Mouse (Mus musculus): Measurements from ENCODE around the gene Syt1.

The Syt1 gene

DNA sequence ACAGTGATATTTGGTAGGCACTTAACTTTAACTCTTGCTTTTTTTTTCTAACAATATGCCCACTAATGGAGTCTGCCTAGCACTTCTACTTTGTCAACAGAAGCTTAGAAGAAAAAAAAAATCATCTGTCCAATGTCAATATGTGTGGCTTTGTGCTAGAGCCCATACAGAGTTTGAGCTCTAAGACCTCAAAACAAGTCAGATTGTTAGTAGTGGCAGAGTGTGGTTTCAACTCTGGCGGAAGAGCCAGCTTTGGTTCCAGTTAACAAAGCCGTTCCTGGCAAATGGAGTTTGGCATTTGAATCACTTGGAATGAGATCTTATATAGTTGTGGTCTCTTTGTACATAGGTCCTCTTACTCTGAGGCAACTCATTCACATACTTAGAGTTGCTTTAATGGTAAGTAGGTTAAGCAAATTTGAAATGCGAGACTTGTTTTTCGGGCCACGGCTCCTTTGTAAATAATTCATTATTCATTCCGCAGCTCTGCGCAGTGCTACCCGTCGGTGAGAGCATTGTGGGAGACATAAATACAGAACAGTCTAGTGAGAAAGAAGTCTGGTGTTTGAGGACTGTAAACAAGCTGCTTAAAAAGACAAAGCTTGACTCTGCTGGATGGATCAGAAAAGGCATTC, 429.9 kb downstream of the Syt1 start:
- DNase-seq (ENCODE audit: low read depth in 2 of 2, low spot score in 2 of 2), result no peak

DNA sequence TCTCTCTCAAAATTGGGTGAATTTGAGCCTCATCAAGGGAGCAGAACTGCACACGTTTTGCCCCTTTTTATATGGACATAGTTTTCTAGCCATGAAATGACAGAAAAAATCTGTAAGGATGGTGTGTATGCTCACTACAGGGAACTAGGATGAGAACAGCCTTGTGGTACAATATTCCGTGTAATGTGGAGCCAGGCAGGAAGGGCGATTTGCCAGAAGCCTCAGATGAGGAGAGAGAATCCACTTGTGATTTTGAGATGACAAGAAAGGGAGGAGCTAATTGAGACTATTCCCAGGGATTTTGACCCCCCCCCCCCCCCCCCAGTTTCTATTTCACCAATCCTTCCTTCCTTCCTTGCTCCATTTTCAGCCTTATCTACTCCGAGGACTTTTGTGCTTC, 431.4 kb downstream of the Syt1 start:
- DNase-seq (ENCODE audit: low read depth in 2 of 2, low spot score in 2 of 2), result no peak

DNA sequence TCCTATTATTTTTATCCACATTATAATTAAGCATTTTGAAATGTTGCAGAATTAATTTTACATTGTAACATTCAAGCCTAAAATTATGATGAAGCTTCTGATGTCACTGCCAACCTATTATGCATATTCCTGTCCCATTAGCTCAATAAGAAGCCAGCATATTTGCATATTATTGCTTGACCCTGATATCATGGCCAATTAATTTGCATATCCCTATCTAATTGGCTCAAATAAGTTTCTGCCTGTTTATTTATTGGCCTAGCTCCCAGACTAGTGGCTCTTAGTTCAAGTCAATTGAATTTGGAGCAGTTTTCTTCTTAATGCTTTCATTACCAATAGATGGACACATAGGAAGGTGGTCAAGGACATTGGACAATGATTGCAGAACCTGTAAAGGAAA, 433.2 kb downstream of the Syt1 start:
- DNase-seq (ENCODE audit: low read depth in 2 of 2, low spot score in 2 of 2), result no peak

DNA sequence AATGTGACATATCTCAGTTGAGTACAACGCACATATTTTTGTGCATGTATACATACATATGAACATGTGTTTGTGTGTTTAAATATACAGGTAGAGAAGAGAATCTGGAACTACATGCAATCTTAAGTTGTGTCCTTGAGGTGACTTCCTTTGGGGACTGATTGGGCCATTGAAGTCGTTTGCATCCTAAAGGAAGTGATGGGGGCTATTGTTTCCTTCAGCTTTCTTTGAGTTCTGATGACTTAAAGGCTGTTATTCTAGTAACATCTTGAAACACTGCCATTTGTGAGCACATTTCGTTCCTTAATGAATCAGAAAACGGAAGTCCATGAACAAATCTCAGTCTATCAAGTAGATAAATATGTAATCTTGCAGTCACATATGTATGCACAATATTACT, 438.0 kb downstream of the Syt1 start:
- no peak for DNase-seq (ENCODE audit: low read depth in 2 of 2, low spot score in 2 of 2)

DNA sequence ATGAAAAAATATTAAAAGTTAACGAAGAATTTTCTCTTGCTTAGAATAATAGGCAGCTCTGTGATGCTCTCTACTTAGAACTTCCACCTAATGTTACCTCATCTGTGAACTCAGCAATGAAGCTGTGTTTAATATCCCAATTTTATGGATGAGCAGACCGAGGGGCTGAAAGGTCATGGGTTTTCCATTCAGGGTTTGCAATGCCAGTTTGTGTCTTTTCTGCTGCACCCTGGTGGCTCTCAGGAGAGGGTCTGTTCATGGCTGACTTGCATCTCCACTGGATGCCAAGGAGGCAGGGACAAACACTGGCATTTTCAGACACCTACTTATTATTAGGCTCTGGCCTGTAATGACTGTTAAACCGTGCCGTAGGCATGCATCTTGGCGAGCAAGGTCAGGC, 439.7 kb downstream of the Syt1 start:
- no peak for DNase-seq (ENCODE audit: low read depth in 2 of 2, low spot score in 2 of 2)

DNA sequence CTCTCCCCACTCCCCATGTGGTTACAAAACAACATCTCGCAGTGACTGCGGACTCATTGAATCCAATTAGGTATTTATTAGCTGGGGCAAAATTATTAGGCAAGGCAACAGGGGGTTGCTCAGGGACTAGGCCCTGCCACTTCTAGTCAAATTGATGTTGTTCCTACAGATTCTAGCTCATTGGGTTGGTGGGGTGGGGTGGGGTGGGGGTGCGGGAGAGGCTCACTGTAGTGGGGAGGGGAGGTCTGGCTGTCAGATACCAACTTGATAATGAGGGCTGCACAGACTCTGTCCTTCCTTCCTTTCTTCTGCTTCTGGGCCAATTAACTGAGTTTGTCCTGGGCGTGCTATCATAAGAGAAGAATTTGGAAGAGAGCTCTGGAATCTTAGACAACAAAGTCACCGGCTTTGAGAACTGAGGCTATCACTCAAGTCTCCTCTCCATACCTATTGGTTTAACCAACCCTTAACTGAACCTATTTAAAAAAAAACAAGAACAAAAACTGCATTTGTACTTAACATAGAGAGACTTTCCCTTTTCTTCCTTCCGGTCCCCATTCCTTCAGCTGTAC, 441.1 kb downstream of the Syt1 start:
- no peak for DNase-seq (ENCODE audit: low read depth in 2 of 2, low spot score in 2 of 2)

DNA sequence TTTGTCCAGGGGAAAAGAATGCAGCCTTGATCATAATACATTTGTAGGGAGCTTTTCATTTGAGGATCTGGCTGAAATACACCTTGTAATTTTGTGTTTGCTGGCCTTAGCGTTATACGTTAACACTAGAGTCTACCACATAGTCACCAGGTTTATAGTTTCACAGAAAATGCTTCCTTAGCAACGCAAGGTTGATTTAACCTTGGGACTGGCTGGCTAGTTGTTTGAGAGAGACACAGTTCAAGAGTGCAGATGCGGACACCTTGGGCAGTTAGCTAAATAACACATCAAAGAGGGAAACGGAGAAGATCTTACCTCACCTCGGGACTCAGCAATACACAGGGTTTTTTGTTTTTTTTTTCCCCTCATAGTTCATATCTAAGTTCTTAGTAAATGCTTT, 441.9 kb downstream of the Syt1 start:
- no peak for DNase-seq (ENCODE audit: low read depth in 2 of 2, low spot score in 2 of 2)

DNA sequence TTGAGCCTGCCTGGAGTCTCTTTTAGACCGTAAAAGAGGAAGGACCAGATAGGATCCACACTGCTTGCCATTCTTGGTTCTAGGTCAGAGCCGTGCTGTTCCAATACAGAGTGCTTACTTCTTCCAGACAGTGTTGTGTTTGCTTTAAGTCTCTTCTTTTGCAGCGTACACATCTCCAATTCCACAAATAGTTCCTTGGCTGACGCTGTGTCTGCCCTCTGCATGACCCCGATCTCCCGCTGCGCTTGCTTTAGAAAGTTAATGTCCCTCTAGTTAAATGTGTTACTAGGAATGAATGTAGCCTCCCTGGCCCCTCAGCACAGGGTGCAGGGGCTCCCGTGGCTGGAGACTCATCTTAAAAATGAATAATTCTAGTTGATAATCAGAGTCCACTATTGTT, 442.6 kb downstream of the Syt1 start:
- DNase-seq (ENCODE audit: low read depth in 2 of 2, low spot score in 2 of 2), result no peak

DNA sequence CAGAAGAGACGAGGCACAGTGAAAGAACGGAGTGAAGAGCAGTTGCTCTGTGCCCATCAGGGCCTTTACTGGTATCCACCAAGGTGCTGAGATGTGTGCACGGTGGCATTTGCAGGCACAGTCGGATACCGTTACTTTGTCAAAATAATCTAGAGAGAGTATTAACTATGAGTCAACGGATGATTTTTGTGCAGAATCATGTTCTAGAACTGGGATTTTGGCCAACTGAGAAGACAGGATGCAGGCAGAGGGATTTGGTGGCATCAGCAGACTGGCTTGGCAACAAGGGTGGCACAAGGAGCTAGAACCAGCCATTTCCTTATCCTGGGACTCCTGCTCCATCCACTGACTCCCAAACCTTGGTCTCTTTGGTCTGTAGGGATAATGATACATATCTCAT, 443.3 kb downstream of the Syt1 start:
- DNase-seq (ENCODE audit: low read depth in 2 of 2, low spot score in 2 of 2), result no peak

DNA sequence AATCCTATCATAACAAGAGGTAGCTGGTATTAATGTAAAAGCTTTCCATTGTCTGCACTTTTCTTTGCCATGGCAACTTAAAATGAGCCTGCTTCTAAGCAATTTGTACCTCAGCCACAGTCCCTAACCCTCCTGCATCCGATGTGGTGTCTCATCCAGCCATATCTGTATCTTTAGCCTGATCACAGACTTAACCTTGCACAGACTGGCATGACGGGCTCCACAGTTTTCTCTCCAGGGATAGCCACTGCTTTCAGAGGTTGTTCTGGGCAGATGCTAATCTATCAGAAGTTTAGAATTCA, 451.2 kb downstream of the Syt1 start:
- DNase-seq (ENCODE audit: low read depth in 2 of 2, low spot score in 2 of 2), result no peak

DNA sequence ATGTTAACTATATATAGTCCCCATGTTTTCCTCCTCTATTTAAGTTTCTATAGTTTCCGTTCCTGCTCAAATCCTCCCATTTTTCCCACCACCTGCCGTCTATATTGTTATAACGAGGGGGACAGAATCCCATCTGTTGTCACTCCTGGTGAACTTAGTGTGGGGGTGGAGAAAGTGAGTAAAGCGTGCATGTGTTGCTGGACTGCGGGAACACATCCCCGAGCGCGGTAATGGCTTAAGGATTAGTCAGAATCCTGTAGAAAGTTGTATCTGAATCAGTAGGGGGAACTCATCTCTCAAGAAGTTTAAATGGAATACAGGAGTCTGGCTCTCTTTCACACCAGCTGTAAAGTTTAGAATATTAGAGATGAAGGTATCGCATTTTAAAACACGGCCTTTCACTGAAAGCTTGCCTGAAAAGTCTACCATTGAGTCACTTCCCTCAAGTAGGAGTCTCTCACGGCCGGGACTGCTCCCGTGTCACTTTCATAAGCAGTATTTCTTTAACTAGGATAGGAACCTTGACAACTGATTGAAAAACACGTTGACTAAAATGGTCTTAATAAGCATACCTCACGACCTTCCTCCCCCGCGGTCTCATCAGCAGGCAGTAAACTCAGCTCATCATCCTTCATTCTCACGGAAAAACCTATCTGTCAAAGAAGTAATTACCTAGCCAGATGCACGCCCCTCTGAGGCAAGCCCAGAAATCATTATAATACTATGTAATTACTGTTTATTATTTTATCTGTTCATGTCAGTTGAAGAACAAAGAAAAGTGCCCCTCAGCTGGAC, 451.8 kb downstream of the Syt1 start:
- no peak for DNase-seq (ENCODE audit: low read depth in 2 of 2, low spot score in 2 of 2)

DNA sequence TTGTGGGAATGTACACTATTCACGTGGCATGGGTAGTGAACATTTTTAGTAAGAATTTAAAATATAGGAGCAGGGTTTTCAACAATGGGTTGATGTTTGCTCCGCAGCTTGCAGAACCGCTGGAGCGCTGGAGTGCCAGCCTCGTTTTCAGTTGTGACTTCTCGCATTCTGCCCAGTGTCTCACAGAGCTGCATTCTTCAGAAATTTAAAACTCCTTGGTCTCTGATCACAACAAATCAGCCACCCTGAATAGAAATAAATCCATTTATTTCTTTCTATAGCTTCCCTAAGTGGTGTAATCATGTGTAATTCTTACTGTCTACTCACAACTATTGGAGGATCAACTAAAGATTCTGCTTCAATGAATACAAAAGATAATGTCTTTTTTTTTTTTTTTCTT, 458.2 kb downstream of the Syt1 start:
- no peak for DNase-seq (ENCODE audit: low read depth in 2 of 2, low spot score in 2 of 2)

DNA sequence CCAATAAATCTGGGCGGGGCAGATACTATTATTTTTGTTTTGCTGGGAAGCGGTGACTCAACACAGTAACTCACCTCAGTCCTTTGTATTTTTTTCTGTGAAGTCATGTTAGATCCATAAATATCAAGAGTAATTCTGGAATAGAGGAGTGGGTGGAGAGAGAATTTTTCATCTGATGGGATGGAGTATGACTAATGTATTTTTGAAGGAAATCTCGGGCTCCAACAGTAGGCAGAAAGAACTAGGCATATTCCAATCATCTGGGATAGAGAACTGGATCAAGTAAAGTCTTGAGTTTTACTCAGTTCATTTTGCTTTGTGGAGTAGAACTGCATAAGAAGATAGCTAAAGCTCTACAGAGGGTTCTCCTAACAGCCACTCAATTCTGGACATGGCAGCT, 465.1 kb downstream of the Syt1 start:
- DNase-seq (ENCODE audit: low read depth in 2 of 2, low spot score in 2 of 2), result no peak

DNA sequence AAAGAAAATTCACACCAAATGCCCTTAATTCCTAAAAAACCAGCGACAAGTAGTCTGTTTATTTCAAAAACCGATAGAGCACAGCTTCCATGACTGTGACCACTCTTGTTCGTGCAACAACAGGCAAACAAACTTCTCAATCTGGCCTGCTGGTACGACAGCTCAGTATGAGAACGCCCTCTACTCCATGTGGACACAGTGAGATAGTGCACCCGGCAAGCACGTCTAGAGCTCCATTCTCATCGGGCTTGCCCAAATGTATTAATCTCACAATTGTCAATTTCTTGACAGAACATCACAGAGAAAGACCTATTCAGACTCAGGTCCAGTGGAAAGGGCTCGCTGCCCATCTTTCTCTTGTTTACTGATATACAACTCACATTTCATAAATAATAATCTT, 469.2 kb downstream of the Syt1 start:
- DNase-seq (ENCODE audit: low read depth in 2 of 2, low spot score in 2 of 2), result no peak

DNA sequence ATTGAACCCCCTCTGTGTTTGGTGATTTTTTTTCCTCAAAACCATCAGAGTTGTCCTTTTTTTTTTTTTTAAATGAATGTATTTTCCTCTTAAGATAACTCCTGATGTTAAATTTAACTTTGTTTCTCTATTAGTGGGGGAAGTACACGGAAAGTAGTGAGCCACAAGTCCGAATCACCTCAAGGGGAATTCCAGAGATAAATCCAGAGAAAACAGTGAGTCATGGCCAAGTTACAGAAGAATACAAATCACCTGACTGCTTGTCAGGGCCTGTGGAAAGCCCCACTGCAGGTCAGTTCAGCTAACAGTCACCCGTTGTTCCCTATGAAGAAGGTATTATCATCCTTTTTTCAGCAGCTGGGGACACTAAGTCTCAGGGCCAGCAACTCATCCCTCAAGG, 472.2 kb downstream of the Syt1 start:
- no peak for DNase-seq (ENCODE audit: low read depth in 2 of 2, low spot score in 2 of 2)

DNA sequence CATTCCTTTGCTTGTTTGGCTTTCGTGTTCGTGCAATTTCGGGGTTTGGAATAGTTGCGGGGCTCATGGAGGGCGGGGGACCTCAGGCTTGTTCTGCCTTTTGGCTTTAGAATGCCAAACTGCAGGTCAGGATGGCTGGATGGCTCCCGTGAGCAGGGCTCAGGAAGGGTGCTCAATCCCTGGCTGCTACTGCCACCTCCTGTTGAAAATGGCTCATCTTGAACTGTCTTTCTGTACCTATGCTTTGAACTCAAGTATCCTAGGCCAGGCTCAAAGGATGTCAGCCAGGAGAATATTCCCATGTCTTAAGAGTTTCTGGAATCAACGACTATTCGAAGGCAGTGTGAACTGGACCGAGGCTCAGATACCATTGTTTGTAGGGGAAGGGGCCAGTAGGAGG, 473.1 kb downstream of the Syt1 start:
- no peak for DNase-seq (ENCODE audit: low read depth in 2 of 2, low spot score in 2 of 2)

DNA sequence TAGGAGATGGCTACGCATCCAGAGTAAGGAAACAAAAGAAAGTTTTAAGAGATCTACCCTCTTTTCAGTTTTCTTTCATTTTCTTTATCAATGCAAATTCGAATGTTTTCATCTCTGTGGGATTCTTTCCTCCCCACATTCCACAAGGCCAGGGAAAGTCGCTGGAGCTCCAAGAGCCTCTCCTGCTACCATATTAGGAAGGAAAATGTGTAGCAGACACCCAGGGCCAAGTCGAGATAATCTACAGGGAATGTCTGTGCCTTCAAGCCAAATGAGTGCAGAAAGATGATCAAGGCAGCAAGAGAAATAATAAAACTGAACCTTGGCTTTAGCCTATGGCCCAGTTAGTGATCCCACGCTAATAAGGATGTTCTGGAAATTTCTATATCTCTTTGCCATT, 474.9 kb downstream of the Syt1 start:
- no peak for DNase-seq (ENCODE audit: low read depth in 2 of 2, low spot score in 2 of 2)

DNA sequence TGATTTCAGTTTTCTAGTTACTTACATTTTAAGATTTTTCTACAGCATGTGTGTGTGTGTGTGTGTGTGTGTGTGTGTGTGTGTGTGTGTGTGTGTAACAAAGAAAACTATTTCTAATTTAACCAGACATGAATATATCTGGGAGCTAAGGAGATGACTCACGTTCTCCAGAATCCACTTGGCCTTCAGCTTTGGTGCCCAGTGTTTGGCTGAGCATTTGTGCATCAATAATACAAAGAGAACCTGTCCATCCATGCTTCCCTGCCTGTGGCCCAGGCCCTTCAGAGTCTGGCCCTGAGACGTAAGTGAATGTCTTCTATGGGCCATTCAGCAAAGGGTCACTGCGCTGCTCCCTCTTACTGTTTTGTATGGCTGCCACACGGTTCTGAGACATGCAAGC, 476.7 kb downstream of the Syt1 start:
- DNase-seq (ENCODE audit: low read depth in 2 of 2, low spot score in 2 of 2), result no peak

DNA sequence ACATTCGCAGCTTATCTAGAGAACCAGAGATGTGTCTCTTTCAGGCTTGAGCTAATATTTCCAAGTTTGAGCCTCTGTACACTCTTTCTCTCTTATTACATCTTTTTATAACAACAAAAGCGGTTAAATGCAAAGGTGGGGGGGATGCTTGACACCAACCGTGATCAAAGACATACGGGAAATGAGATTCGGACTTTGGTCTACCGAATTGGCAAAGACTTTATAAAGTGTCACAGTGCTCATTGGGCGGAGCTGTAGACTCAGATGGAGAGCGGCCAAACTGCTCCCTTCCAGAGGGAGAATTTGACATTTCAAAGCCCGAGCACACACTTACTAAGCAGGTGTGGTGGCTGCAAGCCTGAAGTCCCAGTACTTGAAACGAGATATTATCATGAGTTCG, 477.9 kb downstream of the Syt1 start:
- DNase-seq (ENCODE audit: low read depth in 2 of 2, low spot score in 2 of 2), result no peak

DNA sequence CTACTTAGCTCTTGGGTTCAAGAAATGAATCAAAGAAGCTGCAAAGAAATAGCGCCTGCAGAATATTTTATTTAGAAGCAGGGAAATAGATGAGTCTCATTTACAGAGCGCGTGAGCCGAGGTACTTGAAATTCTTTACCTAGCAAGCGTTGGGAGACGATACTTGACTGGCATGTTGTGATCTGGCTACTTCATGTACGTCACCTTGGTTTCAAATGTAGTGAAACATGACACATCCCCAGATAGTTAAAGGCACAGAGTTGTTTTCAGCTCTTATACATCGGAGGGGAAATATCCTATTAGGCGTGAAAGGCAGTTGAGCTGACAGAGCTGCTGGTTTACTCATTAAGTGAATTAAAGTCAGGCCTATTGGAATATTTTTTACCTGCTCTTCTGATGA, 478.5 kb downstream of the Syt1 start:
- no peak for DNase-seq (ENCODE audit: low read depth in 2 of 2, low spot score in 2 of 2)

DNA sequence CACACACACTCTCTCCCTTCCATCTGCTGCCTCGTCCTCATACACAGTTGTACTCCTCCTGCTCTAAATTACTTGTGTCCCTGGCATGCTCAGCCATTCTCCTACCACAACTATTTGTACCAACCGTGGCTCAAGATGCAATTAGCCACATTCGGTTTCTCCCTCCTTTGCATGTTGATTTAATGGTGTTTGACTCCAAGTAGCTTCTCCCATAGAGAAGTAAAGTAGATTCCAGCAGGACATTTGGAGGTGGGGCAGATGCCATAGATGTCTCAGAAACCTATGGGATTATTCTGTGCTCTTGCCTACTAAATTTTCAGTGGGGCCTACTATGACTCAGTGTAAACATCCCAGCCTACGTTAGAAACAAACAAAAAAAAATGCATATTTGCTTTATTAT, 479.1 kb downstream of the Syt1 start:
- no peak for DNase-seq (ENCODE audit: low read depth in 2 of 2, low spot score in 2 of 2)

DNA sequence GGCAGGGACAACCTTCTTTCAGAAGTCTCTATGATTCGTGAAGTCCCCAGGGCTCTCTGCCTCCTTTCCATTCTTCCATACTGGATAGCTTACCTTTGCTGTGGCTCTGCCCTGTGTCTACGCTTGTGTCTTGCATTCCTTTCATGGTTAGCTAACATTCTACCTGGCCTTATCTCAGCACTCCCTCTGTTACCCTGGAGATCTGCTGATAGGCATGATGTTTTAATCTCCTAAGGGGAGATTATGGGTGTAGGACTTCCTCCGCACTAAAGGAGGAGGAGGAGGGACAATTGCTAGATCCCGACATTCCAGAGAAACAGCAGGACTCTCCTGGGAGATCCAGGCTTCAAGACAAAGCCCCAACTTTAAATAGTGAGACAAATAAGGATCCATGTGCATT, 479.7 kb downstream of the Syt1 start:
- no peak for DNase-seq (ENCODE audit: low read depth in 2 of 2, low spot score in 2 of 2)

DNA sequence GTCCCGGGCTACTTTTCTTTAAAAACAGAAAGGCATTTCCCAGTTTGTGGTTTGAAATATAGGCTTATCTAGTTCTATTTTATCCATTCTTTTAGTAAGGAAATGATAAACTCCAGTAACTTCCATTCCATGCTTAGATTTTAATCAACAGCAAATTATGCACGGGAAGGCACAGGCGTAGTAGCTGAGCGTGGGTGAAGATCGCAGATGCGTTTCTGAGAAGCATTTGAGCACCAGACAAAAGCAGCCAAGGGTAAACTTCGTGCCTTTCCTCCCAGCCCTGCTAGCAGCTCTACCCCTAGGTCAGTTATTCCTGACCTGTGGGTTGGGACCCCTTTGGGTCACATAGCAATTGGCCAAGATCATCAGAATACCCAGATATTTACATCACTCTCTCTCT, 482.4 kb downstream of the Syt1 start:
- DNase-seq (ENCODE audit: low read depth in 2 of 2, low spot score in 2 of 2), result no peak
